Mouse (Mus musculus) urinary bladder, postnatal 14 days (tissue): ENCODE measurements around the gene Fam135a.

Experiments used
- DNase-seq: peaks from one replicate; pipeline ENCODE4 v3.0.0; 2021; ENCODE audit warnings: low spot score

Fam135a gene

DNA sequence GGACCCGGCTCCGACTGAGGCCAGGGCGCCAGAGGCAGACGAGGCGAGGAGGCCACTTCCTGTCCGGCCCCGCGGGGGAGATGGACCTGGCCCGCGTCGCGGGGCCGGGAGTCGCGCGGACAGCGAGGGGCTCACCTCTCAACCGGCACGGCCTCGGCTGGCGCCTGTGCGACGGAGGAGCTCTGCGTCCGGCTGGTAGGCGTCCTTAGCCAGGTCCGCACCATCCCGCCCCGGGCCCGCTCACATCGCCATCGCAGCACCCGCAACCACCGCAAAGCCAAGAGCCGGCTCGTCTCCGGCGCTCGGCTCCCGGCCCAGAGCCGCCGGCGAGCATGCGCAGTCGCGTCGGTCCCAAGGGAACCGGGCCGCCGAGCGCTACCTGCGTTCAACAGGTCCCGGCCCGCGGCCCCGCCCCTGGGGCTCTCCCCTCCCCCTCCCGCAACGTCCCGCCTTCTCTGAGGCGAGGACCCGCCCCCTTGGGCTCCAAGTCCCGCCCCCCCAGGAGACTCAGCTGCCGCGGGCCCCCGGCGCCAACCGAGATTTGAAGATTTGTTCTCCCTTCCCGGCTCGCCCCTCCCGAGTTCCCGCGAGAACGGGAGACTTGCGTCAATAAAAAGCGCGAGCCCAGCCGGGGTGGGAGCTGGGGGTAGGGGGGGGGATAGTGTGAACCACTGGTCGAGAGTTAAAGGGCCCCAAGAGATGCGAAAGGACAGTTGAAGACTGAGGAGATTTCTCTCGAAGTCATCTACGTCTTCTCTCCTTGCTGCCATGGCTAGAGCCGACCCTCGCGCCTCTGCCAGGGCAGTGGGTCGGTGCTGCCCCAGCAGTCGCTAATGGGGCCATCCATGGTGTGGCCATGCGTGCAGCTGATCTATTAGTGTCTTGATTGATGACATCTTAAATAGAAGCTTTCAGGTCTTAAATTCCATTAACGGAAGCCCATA, at the start of gene Fam135a:
TSS of gene Fam135a (minus strand) at position 416 of the 944 bp plus-strand sequence.
- peak; percentile 95 for DNase-seq

DNA sequence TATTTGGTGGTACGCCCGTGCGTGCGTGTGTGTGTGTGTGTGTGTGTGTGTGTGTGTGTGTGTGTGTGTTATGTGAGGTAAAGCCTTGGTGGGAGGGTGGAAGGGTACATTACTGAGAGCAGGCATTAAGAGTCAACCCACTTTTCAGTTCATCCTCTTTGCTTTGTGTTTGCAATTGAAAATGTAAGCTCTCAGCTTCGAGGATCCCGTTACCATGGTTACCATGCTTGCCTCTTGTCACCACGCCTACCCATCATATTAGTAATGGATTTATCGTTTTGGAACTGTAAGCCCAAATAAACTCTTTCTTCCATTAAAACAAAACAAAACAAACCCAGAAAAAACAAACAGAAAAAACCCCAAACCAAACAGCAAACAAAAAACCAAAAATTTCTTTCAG, 43.4 kb upstream of the Fam135a start:
- no peak for DNase-seq

DNA sequence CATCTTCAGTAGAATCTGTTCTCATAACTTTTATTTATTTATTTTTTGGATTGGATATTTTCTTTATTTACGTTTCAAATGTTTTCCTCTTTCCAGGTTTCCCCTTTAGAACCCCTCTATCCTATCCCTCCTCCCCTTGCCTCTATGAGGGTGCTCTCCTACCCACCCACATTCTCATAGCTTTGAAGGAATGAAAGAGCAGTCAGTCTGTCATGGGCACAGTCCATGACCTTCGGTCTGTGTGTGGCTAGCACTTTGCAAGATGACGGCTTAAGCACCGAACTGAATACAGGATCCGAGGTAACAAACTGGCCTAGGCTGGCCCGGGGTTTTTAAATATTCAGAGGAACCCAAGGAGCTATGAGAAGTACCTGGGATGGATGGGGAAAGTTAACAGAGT, 40.4 kb upstream of the Fam135a start:
- DNase-seq: no peak

DNA sequence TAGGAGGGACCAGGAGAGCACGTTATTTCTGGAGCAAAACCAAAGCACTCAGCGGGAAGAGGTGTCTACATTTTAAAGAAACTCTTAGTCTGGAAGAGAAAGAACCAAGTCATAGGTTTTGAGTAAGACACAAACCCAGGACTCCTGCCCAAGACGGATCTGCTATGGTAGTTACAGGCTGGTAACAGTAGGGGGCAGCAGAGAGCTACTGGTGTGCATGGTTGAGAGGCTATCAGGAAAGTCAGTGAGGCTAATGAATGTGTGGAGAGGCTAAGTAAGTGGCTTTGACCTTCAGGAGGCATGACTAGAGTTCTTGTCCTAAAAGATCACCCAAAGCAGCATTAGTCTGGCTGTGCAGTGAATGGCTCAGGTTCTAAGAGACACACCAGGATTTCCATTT, 37.0 kb upstream of the Fam135a start:
- DNase-seq: peak; percentile 47

DNA sequence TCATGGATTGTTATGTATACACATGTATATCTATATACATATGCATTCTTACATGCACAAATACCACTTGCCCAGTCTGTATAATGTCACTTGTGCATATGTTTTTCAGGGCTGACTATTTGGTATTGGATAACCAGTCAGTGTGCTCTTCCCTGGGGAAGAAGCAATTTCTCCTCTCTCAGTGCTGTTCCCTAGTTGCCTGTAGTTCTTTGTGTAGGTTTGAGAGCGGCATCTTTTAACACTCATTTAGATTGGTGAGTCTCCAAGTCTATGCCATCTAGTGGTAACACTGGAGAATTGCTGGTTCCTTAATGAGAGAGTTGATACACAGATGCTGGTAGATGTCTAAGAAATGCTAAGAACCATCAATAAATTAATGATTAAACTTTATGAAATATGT, 34.7 kb upstream of the Fam135a start:
- no peak for DNase-seq

DNA sequence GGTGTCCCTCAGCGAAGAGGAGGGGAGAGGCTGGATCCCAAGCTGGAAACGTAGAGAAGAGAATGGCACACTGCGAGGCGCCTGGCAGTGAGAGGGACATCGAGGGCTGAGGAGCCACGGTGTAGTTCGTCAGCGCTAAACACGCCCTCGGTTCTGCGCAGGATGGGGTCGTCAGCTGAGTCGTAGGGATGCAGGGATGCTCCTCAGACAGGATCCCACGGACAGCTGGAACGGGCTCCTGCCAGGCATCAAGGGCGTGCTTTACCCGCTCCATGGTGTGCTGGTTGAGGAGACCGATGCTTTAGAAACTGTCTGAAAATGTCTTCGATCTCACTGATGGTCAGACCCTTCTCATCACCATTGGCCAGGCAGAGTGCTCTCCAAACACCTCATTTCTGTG, 33.7 kb upstream of the Fam135a start:
- no peak for DNase-seq

DNA sequence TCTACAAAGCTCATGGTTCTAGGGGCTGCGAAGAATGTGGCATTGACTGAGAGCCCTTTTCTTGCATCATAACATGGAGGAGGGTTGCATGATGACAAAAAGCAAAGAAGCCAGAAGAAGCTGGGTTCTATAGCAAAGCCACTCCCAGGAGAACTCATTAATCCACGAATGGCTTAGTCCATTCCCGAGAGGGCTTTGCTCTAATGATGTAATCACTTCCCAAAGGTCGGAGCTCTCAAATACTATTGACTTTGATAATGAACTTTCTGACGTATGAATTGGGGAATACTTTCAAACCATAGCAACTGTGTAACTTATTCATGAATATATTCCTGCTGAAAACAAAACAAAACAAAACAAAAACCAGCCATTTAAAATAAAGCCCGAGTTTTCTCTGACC, 27.7 kb upstream of the Fam135a start:
- DNase-seq: no peak

DNA sequence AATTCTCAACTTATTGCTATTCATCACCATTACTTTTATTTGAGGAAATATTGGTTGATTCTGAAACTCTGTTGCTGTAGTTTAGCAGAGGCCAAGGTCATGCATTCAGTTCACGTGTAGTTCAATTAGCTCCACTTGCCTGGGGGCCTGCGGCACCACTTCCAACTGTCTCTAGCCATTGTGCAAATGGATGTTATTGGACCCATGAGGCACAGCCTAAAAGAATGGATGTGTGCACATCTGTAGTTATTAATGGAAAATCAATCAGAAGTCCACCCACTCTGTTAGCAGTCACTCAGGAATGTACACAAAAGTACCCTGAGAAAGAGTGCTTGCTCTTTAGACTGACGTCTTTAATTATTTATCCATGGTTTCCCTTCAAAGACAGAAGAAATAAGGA, 24.5 kb upstream of the Fam135a start:
- no peak for DNase-seq

DNA sequence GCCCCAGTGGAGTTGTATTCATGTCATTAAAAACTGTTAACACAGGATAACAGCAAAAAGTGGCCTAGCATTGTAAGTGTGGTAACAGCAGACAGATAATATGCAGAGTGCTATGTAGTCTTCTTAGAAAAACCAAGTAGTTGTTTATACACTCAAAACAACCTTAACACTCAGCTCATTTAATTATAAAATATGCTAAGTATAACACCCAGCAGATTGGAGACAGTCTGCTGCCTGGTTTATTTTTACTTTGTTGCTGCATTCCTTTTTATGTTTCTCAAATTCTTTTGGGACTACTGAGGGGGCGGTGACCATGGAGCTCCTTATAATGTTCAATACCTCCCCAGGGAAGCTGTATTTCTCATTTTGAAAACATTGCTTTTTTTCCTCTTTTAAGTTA, 22.4 kb upstream of the Fam135a start:
- no peak for DNase-seq

DNA sequence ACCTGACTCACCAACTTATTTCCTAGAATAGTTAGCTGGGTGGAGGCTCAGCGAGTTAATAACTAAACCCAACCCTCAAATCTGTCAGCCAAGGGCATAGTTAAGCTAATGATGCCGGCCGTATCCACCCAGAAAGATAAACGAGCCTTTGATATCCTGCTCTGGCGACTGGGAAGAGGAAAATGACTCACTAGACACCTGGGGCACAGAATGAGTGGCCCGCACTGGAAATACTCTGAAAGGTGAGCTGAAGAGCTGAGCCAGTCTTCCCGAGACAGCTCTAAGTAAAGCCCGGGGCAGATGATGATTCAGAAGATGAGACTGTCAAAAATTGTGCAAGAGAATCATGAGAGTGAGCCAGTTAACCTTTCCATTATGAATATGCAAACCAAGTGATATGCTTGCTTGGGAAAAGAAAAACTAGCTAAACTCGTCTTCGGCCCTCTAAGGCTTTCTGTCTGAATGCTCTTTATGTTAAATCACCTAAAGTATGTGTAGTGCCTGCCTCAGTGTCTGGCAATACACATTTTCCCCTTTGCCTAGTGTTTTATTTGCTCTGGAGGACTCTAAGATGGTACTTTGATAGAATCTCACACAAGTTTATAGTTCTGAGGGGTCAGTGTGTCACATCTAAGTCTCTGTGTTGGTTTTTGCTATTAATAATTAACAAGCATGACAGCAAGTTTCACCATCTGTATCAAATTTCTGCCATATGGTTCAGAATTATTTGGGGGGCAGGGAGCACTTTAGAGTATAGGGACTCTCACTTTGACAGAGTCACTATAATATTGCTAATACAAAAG, 8.0 kb upstream of the Fam135a start:
- peak; percentile 7 for DNase-seq

DNA sequence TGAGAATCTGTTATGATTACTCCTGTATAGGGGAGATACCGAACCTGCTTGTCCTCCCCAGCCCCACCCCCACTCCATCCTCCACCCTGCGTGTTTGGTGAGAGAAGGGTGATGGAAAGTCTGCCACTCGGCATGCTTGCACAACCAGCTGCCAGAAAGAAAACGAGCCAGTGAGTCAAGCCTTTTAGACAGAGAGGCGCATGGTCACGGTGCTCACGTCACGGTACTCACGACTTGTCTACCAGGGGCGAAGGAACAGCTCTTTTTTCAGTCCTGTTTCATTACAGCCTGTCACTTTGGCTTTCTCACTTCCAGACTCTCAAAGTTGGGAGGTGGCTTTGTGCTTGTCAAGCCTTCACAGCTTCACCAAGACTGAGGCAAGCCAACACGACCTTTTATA, 7.2 kb upstream of the Fam135a start:
- peak; percentile 9 for DNase-seq

DNA sequence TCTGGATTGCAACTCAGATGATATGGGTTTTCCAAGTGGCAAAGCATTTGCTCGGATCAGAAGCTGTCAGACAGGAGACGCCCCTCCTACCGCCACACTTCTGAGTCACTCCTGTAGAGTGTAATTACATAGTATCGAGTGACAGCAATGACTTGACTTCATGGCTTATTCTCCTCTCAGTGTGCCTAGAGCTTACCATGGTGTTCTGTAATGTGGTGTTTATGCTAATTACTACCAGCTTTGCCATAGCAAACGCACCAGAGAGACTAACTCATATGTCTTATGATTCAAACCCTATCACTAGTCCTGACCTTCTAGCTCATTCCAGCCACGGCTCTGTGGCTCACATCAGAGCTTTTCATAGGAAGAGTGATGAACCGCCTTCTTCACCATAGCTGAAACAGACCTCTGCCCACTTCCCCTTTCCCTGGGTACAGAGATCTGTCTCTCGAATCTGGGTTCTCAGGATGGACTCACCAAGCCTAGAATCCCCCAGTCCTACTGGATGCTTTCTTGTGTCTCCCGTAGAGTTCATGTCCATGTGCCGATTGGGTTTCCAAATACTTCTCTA, 2.5 kb upstream of the Fam135a start:
- no peak for DNase-seq

DNA sequence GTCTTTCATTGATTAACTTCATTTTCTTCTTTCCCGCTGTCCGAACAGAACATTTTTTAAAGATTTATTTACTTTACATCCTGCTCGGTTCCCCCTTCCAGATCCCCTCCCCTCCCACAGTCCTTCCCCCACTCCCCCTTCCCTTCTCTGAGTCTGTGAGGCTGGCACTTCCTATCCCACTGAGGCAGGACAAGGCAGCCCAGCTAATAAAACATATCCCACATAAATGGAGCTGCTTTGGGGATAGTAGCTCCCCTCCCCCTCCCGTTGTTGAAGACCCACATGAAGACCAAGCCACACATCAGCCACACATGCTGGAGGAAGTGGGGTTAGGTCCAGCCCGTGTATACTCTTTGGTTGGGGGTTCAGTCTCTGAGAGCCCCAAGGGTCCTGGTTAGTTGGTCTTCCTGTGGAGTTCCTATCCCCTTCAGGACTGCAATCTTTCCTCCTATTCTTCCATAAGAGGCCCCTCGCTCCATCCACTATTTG, 773 bp upstream of the Fam135a start:
- DNase-seq: no peak

DNA sequence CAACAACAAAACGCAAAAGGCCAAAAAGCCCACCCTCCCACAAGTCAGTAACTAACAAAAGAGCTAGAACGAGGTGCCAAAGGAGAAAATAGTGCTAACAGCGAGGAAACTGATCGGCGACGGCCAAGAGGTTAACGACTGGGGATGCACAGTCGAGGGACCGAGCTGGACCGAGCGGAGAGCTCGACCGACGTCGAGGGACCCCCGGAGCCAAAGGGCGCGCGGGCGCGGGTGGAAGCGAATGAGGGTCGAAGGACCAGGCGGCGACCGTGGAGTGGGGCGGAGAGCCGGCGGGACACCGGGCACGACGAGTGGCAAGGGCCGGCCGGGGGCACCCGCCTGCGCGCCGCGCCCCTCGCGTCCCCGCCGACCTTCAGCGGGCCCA, 608 bp downstream of the Fam135a start:
- no peak for DNase-seq

DNA sequence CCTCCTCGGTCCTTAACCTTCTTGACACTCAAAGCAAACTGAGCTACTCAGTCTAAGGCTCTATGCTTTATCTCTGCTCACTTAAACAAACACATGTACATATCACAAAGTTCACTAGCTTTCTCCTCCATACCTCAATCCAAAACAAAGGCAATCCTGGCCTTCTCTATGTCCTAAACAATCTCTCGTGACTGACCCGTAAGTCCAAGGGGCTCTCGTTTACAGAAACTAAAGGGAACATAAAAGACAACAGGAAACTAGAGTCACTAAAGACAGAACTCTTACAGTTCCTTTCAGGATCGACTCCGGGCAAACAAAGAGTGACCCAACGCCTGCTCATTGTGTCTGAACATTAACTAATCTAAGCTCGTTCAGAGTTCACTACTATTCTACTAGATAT, 2.6 kb downstream of the Fam135a start:
- no peak for DNase-seq

DNA sequence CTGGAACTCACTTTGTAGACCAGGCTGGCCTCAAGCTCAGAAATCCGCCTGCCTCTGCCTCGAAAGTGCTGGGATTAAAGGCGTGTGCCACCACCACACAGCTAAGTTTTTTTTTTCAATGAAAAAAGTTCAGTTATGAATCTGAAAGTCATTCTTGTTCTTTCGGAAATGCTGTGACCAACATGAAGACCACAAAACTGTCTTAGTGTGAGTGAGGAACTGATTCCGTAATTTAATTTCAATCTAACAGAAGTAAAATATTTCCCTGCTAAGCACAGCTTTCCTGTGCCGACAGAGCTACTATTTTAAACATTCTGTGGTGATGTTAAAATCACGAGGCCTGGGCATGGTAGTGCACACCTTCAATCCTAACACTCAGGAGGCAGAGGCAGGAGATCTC, 7.7 kb downstream of the Fam135a start:
- no peak for DNase-seq

DNA sequence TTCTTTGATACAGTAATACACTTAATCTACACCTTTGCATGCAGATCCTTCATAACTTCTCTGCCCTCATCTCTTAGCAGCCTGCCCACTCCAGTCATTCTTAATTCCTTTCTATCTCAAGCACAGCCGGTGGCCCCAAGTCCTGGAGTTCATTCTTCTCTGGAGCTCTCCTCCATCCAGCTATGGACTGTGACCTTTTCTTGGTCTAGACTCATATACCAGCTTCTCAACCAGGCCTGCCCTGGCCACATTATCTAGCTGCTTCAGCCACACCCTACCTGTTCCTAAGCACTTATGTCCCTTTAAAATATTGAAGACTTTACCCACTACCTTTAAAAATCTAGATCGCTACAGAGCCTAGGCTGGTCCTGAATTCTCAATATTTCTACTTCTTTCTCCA, 9.5 kb downstream of the Fam135a start:
- no peak for DNase-seq

DNA sequence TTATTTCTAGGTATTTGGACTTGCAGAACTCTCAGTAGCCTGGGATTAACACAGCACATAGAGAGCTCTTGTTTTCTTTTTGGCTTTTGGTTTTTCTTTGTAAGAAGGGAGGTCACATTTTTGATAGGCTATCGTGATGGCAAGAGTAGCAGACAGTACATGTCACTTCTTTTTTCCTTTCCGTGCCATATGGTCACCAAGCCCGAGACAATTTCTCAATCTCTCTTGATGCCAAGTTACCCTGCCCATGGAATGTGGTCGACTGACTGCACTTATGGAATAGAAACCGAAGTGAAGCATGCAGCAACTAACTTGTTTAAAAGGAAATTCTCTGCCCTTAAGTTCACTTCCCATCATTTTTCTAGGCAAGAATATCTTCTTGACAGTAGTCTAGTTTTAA, 10.0 kb downstream of the Fam135a start:
- no peak for DNase-seq

DNA sequence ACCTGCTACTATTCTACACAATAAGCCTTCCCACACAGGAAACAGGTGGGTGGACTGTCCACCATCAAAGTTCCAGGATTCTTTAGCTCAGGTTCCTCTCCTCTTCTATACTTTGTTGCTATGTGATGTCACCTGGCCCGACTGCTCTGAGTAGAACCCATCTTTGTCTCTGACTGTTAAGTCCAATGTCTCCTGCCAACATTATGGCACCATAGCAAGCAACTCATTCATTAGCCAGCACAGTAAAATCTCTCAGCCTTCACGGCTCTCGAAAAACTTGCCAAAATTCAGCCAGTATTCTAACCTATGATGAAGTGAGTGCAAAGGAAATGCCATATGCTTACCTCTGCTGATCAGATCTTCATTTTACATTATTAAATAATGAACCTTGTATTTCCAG, 14.0 kb downstream of the Fam135a start:
- DNase-seq: no peak

DNA sequence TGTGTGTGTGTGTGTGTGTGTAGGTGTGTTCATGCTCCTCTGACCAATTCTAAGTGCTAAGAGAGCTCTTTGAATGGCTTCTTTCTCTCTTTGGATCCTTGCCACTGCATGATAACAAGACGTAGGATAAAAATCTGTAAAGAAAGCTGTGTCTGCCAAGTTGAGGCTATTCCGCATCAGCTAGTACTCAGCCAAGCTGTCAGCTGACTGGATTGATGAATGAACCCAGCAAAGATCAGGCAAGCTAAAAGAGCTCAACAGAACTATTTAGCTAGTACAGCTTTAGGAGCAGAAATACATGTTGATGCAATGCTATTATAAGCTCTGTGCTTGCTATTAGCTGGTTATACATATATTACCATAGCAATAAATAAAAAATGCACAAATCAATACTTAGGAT, 25.7 kb downstream of the Fam135a start:
- DNase-seq: no peak

DNA sequence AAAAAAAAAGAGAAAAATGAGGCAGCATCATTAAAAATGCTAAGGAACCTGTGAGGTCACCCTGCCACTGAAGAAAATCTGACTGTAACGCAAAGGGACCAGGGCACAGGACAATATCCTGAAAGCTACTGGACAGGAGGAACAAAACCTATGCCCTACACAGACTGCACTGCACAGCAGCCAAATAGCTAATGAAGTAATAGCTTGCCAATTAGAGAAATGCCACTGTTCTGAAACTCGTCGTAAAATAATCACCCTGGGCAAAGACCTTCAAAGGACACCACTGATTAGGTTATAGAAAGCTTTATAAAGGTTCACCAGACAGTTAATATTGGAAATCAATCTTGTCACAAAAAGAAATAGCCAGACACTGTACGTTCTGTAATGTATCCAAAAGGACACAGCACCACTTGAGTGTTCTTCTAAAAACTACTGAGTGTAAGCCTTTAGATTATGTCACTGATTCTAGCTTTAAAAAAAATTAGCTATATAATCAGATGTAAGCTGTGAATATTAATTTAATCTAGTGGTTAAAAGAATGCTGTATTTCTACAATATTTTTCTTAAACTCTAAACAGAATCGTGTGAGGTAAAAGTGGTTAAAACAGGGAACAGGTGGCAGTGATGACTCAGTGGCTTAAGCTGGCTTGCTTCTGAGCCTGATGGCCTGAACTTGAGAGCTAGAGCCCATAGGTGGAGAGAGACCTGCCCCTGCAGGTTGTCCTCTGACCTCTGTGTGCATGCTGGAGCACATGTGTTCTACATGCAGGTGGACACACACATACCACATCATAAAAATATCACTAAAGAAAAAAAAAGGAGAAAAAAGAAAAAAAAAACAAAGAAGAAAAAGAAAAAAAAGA, 26.5 kb downstream of the Fam135a start:
- no peak for DNase-seq

DNA sequence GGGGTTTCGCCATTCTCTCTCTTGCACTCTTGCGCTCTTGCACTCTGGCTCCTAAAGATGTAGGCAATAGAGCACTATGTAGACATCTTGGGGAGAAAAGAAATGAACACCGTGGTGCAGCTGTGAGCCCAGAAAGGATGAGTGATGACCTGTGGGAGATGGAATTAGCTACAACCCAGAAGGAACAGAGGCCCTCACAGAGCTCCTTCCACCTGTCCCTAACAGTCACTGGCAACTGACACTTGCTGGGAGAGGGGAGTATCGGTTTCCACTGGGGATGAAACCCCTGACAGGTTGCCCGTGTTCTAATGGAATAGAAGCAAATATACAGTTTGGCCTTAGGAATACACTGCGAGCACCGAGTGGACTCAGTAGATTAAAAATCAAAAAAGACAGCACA, 31.3 kb downstream of the Fam135a start:
- no peak for DNase-seq
